Mouse (Mus musculus) myocyte (in vitro differentiated cells): ENCODE results near the gene Ifi203.
"Not testable (repeated sequence)": the region's sequence is repeated elsewhere in the genome, so short reads cannot be mapped to it uniquely, and the experiment has no call there.

Experiments used
- E2F4 ChIP-seq: IDR thresholded peaks from one replicate; pipeline ENCODE4 v1.6.1; 2011; ENCODE audit warnings: mild to moderate bottlenecking, control low read depth, moderate library complexity; ENCODE audit not compliant: insufficient read depth
- MYOD1 ChIP-seq, 3 experiments: IDR thresholded peaks; one replicate each; pipeline ENCODE4 v1.6.1; 2011; ENCODE audit warnings: control low read depth in 2 of 3, low read depth in 2 of 3, mild to moderate bottlenecking in 2 of 3, moderate library complexity in 1 of 3; ENCODE audit not compliant: insufficient read length in 2 of 3, control insufficient read depth in 1 of 3
- POLR2A ChIP-seq: IDR thresholded peaks from one replicate; pipeline ENCODE4 v1.6.1; 2011; ENCODE audit warnings: low read depth, mild to moderate bottlenecking, control low read depth, moderate library complexity; ENCODE audit not compliant: insufficient read length
- TCF12 ChIP-seq: IDR thresholded peaks from one replicate; pipeline ENCODE4 v1.6.1; 2011; ENCODE audit warnings: mild to moderate bottlenecking, control low read depth; ENCODE audit not compliant: poor library complexity, insufficient read depth, severe bottlenecking

- TF ChIP-seq MYOD1 (IDR thresholded peaks at IDR 0.05; ENCODE audit: control insufficient read depth in 1 of 3, insufficient read length in 2 of 3, low read depth in 2 of 3); TCF12; E2F4; POLR2A: not testable (repeated sequence)
These were observed 23.2 kb downstream of the Ifi203 start for GRCm38 (mm10) chr1:173919279-173919678.
